Comparison of ENCODE assay signal across 7 mouse cellular contexts in genomic region chr5:111509575-111510057, GRCm38 (mm10).
A peak's percentile ranks its signal among the peaks of the same experiment; 100 is the strongest.
DNase-seq lines count a peak whose midpoint lies in the region; ATAC-seq lines count a peak whose summit lies in the region.

No protein-coding gene starts in this region.

- peaks cover 48% of the 10 kb centered on the region for H3K4me1 ChIP-seq in hindbrain, embryonic 15.5 days (replicated peaks)
- H3K4me1 ChIP-seq in liver, embryonic 11.5 days (replicated peaks; ENCODE audit: control insufficient read depth, insufficient read depth, low read length), result peaks cover 37% of the 10 kb centered on the region

- 12% methylated on average over 9 of the region's 9 CpGs for WGBS in hindbrain, embryonic 15.5 days
- 8% methylated on average over 9 of the region's 9 CpGs for WGBS in liver, embryonic 11.5 days

- no peaks in the 10 kb centered on the region for H3K9me3 ChIP-seq in hindbrain, embryonic 15.5 days
- no peaks in the 10 kb centered on the region for H3K9me3 ChIP-seq in liver, embryonic 11.5 days (ENCODE audit: control insufficient read depth, low read length)

- H3K27ac ChIP-seq in hindbrain, embryonic 15.5 days (replicated peaks), result 0 out of 2 replicates have a peak overlapping the region, but pooled peaks have one; percentile 35
- H3K27ac ChIP-seq in liver, embryonic 11.5 days (ENCODE audit: low read depth, low read length), result peak overlapping the region; percentile 19; the same call in 1 of the 2 replicates

- no peak for ATAC-seq in hindbrain, embryonic 15.5 days (ENCODE audit: low FRiP score, low read depth)
- peak; percentile 24 for ATAC-seq in liver, embryonic 11.5 days (replicated peaks; ENCODE audit: low FRiP score)

- 0 out of 2 replicates have a peak overlapping the region, but pooled peaks have one; percentile 32 for H3K4me2 ChIP-seq in hindbrain, embryonic 15.5 days
- peak overlapping the region; percentile 68 for H3K4me2 ChIP-seq in liver, embryonic 11.5 days

- no peak overlapping the region for H3K4me3 ChIP-seq in hindbrain, embryonic 15.5 days
- peak overlapping the region; percentile 41 for H3K4me3 ChIP-seq in liver, embryonic 11.5 days (ENCODE audit: low read depth, low read length)

- peak; percentile 29 for DNase-seq in Muller cell, postnatal 12 days (ENCODE audit: inconsistent ontology term)
- peak; percentile 64 for DNase-seq in embryo, embryonic 9.5 days (ENCODE audit: extremely low spot score)
- DNase-seq in liver, embryonic 11.5 days (ENCODE audit: low spot score), result no peak
- DNase-seq in splenic B cell, adult 2 months (ENCODE audit: low read depth, low spot score), result peak; percentile 64
- no peak for DNase-seq in layer of hippocampus, adult 9-11 months
- no peak for DNase-seq in cerebellum, postnatal 36 days

- no peaks in the 10 kb centered on the region for H3K36me3 ChIP-seq in hindbrain, embryonic 15.5 days
- H3K36me3 ChIP-seq in liver, embryonic 11.5 days (ENCODE audit: control insufficient read depth, insufficient read depth, low read length), result no peaks in the 10 kb centered on the region
- no peaks in the 10 kb centered on the region for H3K36me3 ChIP-seq in splenic B cell, adult 2 months (ENCODE audit: control insufficient read depth, insufficient read depth, low read length, poor library complexity, severe bottlenecking)

- no peak overlapping the region for H3K9ac ChIP-seq in hindbrain, embryonic 15.5 days
- H3K9ac ChIP-seq in liver, embryonic 11.5 days (ENCODE audit: low read depth, low read length), result peak overlapping the region; percentile 52

- 0 out of 2 replicates have a peak, but pooled peaks cover 5% of the 10 kb centered on the region for H3K27me3 ChIP-seq in hindbrain, embryonic 15.5 days
- no peaks in the 10 kb centered on the region for H3K27me3 ChIP-seq in liver, embryonic 11.5 days (replicated peaks; ENCODE audit: control insufficient read depth, insufficient read depth, low read length)
- no peaks in the 10 kb centered on the region for H3K27me3 ChIP-seq in splenic B cell, adult 2 months (ENCODE audit: control insufficient read depth, insufficient read depth, low read length, poor library complexity, severe bottlenecking)

Comparison
In these comparisons a context has a peak if more than half of its experiments do, and no peak if none do; other contexts are left out.
1. DNase-seq: peak in Muller cell, postnatal 12 days (single experiment), embryo, embryonic 9.5 days (single experiment) and splenic B cell, adult 2 months (single experiment); none in liver, embryonic 11.5 days (single experiment), layer of hippocampus, adult 9-11 months (single experiment) and cerebellum, postnatal 36 days (0 of 2).